Mouse (Mus musculus) lung, adult 2 months (tissue): ENCODE measurements around the gene Grk1.

ENCODE experiments used
- CTCF ChIP-seq: fragments of 200-500 bp; IDR thresholded peaks from 2 replicates; pipeline ENCODE4 v1.5.1; 2011; ENCODE audit warnings: mild to moderate bottlenecking, low read length, control low read depth; ENCODE audit not compliant: insufficient read depth
- POLR2A ChIP-seq: fragments of 200-500 bp; IDR thresholded peaks from 2 replicates; pipeline ENCODE4 v1.6.1; 2011; ENCODE audit warnings: low read depth, mild to moderate bottlenecking, control low read depth, low read length, borderline replicate concordance; ENCODE audit errors: extremely low read depth

DNA sequence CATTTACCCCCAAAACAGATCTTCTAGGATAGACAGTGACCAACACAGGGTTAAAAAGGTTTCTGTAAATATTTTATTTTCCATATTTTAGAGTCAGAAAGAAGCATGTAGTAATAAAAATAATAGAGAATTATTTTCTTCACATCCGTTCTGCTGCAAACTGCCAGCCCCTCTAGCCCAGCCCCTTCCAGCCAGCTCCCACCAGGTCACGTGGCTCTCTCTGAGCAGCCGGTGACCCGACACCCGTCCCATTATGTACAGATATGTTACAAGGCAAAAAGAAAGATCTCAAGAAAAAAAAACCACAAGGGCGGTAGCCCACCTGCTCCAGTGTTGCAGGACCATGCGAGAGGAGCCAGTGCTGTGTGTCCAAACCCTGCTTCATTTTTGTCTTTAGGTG, 60.4 kb downstream of the Grk1 start:
- TF ChIP-seq CTCF (no peak), POLR2A (no peak)
